In genomic region chr8:100612142-100612541, GRCm38 (mm10) we compare ENCODE assay signal across 25 mouse cellular contexts.
DNase-seq lines count a peak whose midpoint lies in the region; ATAC-seq and TF ChIP-seq lines count a peak whose summit lies in the region.
"Had no signal": no experiment of that assay in that cellular context is flagged by ENCODE, and none has a peak within 500 bp of the region (broad histone marks: within the 10 kb centered on the region; RNA-seq: fewer than 3 reads in every experiment).

No protein-coding gene starts in this region.

- no peak overlapping the region for H3K27ac ChIP-seq in hindbrain, embryonic 12.5 days
- no peak overlapping the region for H3K27ac ChIP-seq in hindbrain, embryonic 13.5 days
- H3K27ac ChIP-seq in hindbrain, postnatal 0 days, result no peak overlapping the region
- H3K27ac ChIP-seq in hindbrain, embryonic 16.5 days (ENCODE audit: low read depth, low read length), result no peak overlapping the region
- no peak overlapping the region for H3K27ac ChIP-seq in midbrain, embryonic 14.5 days (replicated peaks; ENCODE audit: low read depth, low read length)
- no peak overlapping the region for H3K27ac ChIP-seq in midbrain, embryonic 15.5 days
- H3K27ac ChIP-seq in neural tube, embryonic 14.5 days (ENCODE audit: low read depth, low read length), result no peak overlapping the region
- H3K27ac ChIP-seq: embryonic facial prominence, embryonic 12.5 days; embryonic facial prominence, embryonic 15.5 days; heart, embryonic 13.5 days; intestine, embryonic 15.5 days had no signal

- no peaks in the 10 kb centered on the region for H3K36me3 ChIP-seq in hindbrain, embryonic 12.5 days
- no peaks in the 10 kb centered on the region for H3K36me3 ChIP-seq in hindbrain, embryonic 13.5 days
- H3K36me3 ChIP-seq in hindbrain, postnatal 0 days (ENCODE audit: insufficient read depth, low read length), result no peaks in the 10 kb centered on the region
- H3K36me3 ChIP-seq in hindbrain, embryonic 16.5 days (ENCODE audit: control insufficient read depth, insufficient read depth, low read length), result no peaks in the 10 kb centered on the region
- no peaks in the 10 kb centered on the region for H3K36me3 ChIP-seq in midbrain, embryonic 14.5 days (ENCODE audit: control insufficient read depth, insufficient read depth, low read length)
- H3K36me3 ChIP-seq in midbrain, embryonic 15.5 days (replicated peaks), result no peaks in the 10 kb centered on the region
- H3K36me3 ChIP-seq in neural tube, embryonic 14.5 days (ENCODE audit: control insufficient read depth, insufficient read depth, low read length), result no peaks in the 10 kb centered on the region
- H3K36me3 ChIP-seq: embryonic facial prominence, embryonic 12.5 days; embryonic facial prominence, embryonic 15.5 days; heart, embryonic 13.5 days; intestine, embryonic 15.5 days had no signal

- peak; percentile 50; the same call in 1 of the 2 replicates for ATAC-seq in hindbrain, embryonic 12.5 days (ENCODE audit: low FRiP score)
- ATAC-seq in hindbrain, embryonic 13.5 days (ENCODE audit: low FRiP score), result no peak; the same call in 1 of the 2 replicates
- no peak for ATAC-seq in hindbrain, postnatal 0 days
- no peak for ATAC-seq in hindbrain, embryonic 16.5 days
- ATAC-seq in midbrain, embryonic 14.5 days (ENCODE audit: low FRiP score, low TSS enrichment), result no peak
- ATAC-seq in midbrain, embryonic 15.5 days (replicated peaks), result no peak
- peak; percentile 71; the same call in 1 of the 2 replicates for ATAC-seq in neural tube, embryonic 14.5 days (ENCODE audit: low read depth)
- no peak for ATAC-seq in monocyte, adult 5-6 weeks (replicated peaks; ENCODE audit: insufficient number of reproducible peaks, low FRiP score, low TSS enrichment, poor library complexity, severe bottlenecking)
- ATAC-seq: activated CD4-positive, CD25-positive, alpha-beta regulatory T cell, adult 4 months; forebrain, embryonic 14.5 days; forebrain, postnatal 0 days; intestine, embryonic 15.5 days had no signal

- no peak overlapping the region for H3K9ac ChIP-seq in hindbrain, embryonic 12.5 days
- H3K9ac ChIP-seq in hindbrain, embryonic 13.5 days, result no peak overlapping the region
- H3K9ac ChIP-seq in hindbrain, postnatal 0 days (replicated peaks; ENCODE audit: low read length), result no peak overlapping the region
- H3K9ac ChIP-seq in hindbrain, embryonic 16.5 days (ENCODE audit: low read depth, low read length), result no peak overlapping the region
- H3K9ac ChIP-seq in midbrain, embryonic 14.5 days (replicated peaks; ENCODE audit: low read length), result no peak overlapping the region
- H3K9ac ChIP-seq in midbrain, embryonic 15.5 days, result no peak overlapping the region
- no peak overlapping the region for H3K9ac ChIP-seq in neural tube, embryonic 14.5 days (replicated peaks; ENCODE audit: low read depth, low read length)
- H3K9ac ChIP-seq: embryonic facial prominence, embryonic 12.5 days; embryonic facial prominence, embryonic 15.5 days; forebrain, postnatal 0 days; heart, embryonic 13.5 days; intestine, embryonic 15.5 days had no signal

- TF ChIP-seq CTCF in hindbrain, postnatal 0 days (IDR thresholded peaks at IDR 0.05; ENCODE audit: low read depth), result no peak

- peak; percentile 1 for DNase-seq in hindbrain, postnatal 0 days (ENCODE audit: low spot score)
- peak; percentile 2 for DNase-seq in midbrain, embryonic 14.5 days
- DNase-seq: adrenal gland, adult 8-10 months; adrenal gland, postnatal 36 days; cerebellum, adult 11 months; cerebellum, adult 2 months; cerebellum, adult 9-11 months; cerebellum, postnatal 25 days; forebrain, postnatal 0 days; gastrocnemius, postnatal 25 days; heart, adult 18-20 months; heart, postnatal 14 days; heart, postnatal 4 days had no signal

- no peaks in the 10 kb centered on the region for H3K4me1 ChIP-seq in hindbrain, embryonic 12.5 days
- no peaks in the 10 kb centered on the region for H3K4me1 ChIP-seq in hindbrain, embryonic 13.5 days (replicated peaks)
- H3K4me1 ChIP-seq in hindbrain, postnatal 0 days (ENCODE audit: insufficient read depth, low read length), result no peaks in the 10 kb centered on the region
- H3K4me1 ChIP-seq in hindbrain, embryonic 16.5 days (ENCODE audit: control insufficient read depth, insufficient read depth, low read depth, low read length), result no peaks in the 10 kb centered on the region
- no peaks in the 10 kb centered on the region for H3K4me1 ChIP-seq in midbrain, embryonic 14.5 days (ENCODE audit: control insufficient read depth, insufficient read depth, low read length)
- no peaks in the 10 kb centered on the region for H3K4me1 ChIP-seq in midbrain, embryonic 15.5 days
- H3K4me1 ChIP-seq in neural tube, embryonic 14.5 days (ENCODE audit: control insufficient read depth, insufficient read depth, low read length), result no peaks in the 10 kb centered on the region
- H3K4me1 ChIP-seq: embryonic facial prominence, embryonic 12.5 days; embryonic facial prominence, embryonic 15.5 days; heart, embryonic 13.5 days; intestine, embryonic 15.5 days had no signal

- H3K4me2 ChIP-seq in hindbrain, embryonic 12.5 days (replicated peaks), result no peak overlapping the region
- no peak overlapping the region for H3K4me2 ChIP-seq in hindbrain, embryonic 13.5 days
- no peak overlapping the region for H3K4me2 ChIP-seq in hindbrain, postnatal 0 days (ENCODE audit: low read depth, low read length)
- no peak overlapping the region for H3K4me2 ChIP-seq in hindbrain, embryonic 16.5 days (ENCODE audit: low read length)
- H3K4me2 ChIP-seq in midbrain, embryonic 14.5 days (ENCODE audit: low read length), result no peak overlapping the region
- no peak overlapping the region for H3K4me2 ChIP-seq in midbrain, embryonic 15.5 days
- H3K4me2 ChIP-seq in neural tube, embryonic 14.5 days (ENCODE audit: low read depth, low read length), result no peak overlapping the region
- H3K4me2 ChIP-seq: embryonic facial prominence, embryonic 12.5 days; embryonic facial prominence, embryonic 15.5 days; heart, embryonic 13.5 days; intestine, embryonic 15.5 days had no signal

- WGBS in hindbrain, embryonic 12.5 days, result 59% methylated on average over 1 of the region's 1 CpGs
- WGBS in hindbrain, embryonic 13.5 days, result 46% methylated on average over 1 of the region's 1 CpGs
- 62% methylated on average over 1 of the region's 1 CpGs for WGBS in hindbrain, postnatal 0 days
- WGBS in hindbrain, embryonic 16.5 days, result 57% methylated on average over 1 of the region's 1 CpGs
- WGBS in midbrain, embryonic 14.5 days, result 62% methylated on average over 1 of the region's 1 CpGs
- 63% methylated on average over 1 of the region's 1 CpGs for WGBS in midbrain, embryonic 15.5 days
- 56% methylated on average over 1 of the region's 1 CpGs for WGBS in neural tube, embryonic 14.5 days

- H3K4me3 ChIP-seq in hindbrain, embryonic 12.5 days, result no peak overlapping the region
- H3K4me3 ChIP-seq in hindbrain, embryonic 13.5 days, result no peak overlapping the region
- no peak overlapping the region for H3K4me3 ChIP-seq in hindbrain, postnatal 0 days (ENCODE audit: low read length)
- H3K4me3 ChIP-seq in hindbrain, embryonic 16.5 days (ENCODE audit: low read length), result no peak overlapping the region
- H3K4me3 ChIP-seq in midbrain, embryonic 14.5 days (replicated peaks; ENCODE audit: low read depth, low read length), result no peak overlapping the region
- H3K4me3 ChIP-seq in midbrain, embryonic 15.5 days, result no peak overlapping the region
- H3K4me3 ChIP-seq in neural tube, embryonic 14.5 days (ENCODE audit: low read depth, low read length), result no peak overlapping the region
- H3K4me3 ChIP-seq: embryonic facial prominence, embryonic 12.5 days; embryonic facial prominence, embryonic 15.5 days; heart, embryonic 13.5 days; intestine, embryonic 15.5 days had no signal

- H3K9me3 ChIP-seq in hindbrain, embryonic 12.5 days (replicated peaks), result no peaks in the 10 kb centered on the region
- H3K9me3 ChIP-seq in hindbrain, embryonic 13.5 days, result 0 out of 2 replicates have a peak, but pooled peaks cover 2% of the 10 kb centered on the region
- 0 out of 2 replicates have a peak, but pooled peaks cover 2% of the 10 kb centered on the region for H3K9me3 ChIP-seq in hindbrain, postnatal 0 days (ENCODE audit: low read length)
- H3K9me3 ChIP-seq in hindbrain, embryonic 16.5 days (ENCODE audit: control insufficient read depth, low read length), result 0 out of 2 replicates have a peak, but pooled peaks cover 3% of the 10 kb centered on the region
- no peaks in the 10 kb centered on the region for H3K9me3 ChIP-seq in midbrain, embryonic 14.5 days (ENCODE audit: control insufficient read depth, low read length)
- H3K9me3 ChIP-seq in midbrain, embryonic 15.5 days, result no peaks in the 10 kb centered on the region
- H3K9me3 ChIP-seq in neural tube, embryonic 14.5 days (ENCODE audit: control insufficient read depth, low read length), result no peaks in the 10 kb centered on the region
- H3K9me3 ChIP-seq: embryonic facial prominence, embryonic 12.5 days; embryonic facial prominence, embryonic 15.5 days; intestine, embryonic 15.5 days had no signal

- no peaks in the 10 kb centered on the region for H3K27me3 ChIP-seq in hindbrain, embryonic 12.5 days
- H3K27me3 ChIP-seq in hindbrain, embryonic 13.5 days, result no peaks in the 10 kb centered on the region
- no peaks in the 10 kb centered on the region for H3K27me3 ChIP-seq in hindbrain, postnatal 0 days (ENCODE audit: insufficient read depth, low read length)
- H3K27me3 ChIP-seq in hindbrain, embryonic 16.5 days (replicated peaks; ENCODE audit: control insufficient read depth, insufficient read depth, low read length), result no peaks in the 10 kb centered on the region
- no peaks in the 10 kb centered on the region for H3K27me3 ChIP-seq in midbrain, embryonic 14.5 days (ENCODE audit: control insufficient read depth, insufficient read depth, low read length)
- H3K27me3 ChIP-seq in midbrain, embryonic 15.5 days (replicated peaks), result no peaks in the 10 kb centered on the region
- no peaks in the 10 kb centered on the region for H3K27me3 ChIP-seq in neural tube, embryonic 14.5 days (ENCODE audit: control insufficient read depth, insufficient read depth, low read length)
- H3K27me3 ChIP-seq: embryonic facial prominence, embryonic 12.5 days; embryonic facial prominence, embryonic 15.5 days; heart, embryonic 13.5 days; intestine, embryonic 15.5 days had no signal

Comparison
In these comparisons a context has a peak if more than half of its experiments do, and no peak if none do; other contexts are left out.
1. ATAC-seq: peak in hindbrain, embryonic 12.5 days (single experiment) and neural tube, embryonic 14.5 days (single experiment); none in hindbrain, embryonic 13.5 days (single experiment), hindbrain, postnatal 0 days (single experiment), hindbrain, embryonic 16.5 days (single experiment), midbrain, embryonic 14.5 days (single experiment), midbrain, embryonic 15.5 days (single experiment) and monocyte, adult 5-6 weeks (single experiment).